Mouse (Mus musculus): ENCODE measurements at regions not wholly inside any gene's neighbourhood (a gene's known extent, or its start where the extent isn't known, plus 50 kb on each side); places are given as distances from the start of the nearest gene placed in this dataset.

GRCm38 (mm10) chr13:105377038-105377437 is 66.4 kb upstream of the Htr1a start:
- ATAC-seq (ENCODE audit: poor library complexity, severe bottlenecking), result peak; percentile 97

- no peak for ATAC-seq (ENCODE audit: poor library complexity, severe bottlenecking)
Observed at GRCm38 (mm10) chr13:105378587-105378986, 64.9 kb upstream of the Htr1a start.

GRCm38 (mm10) chr13:105387016-105387772 is 56.2 kb upstream of the Htr1a start:
- no peak for ATAC-seq (ENCODE audit: poor library complexity, severe bottlenecking)

Data from megakaryocyte, adult 5-6 weeks (primary cell).